Mouse (Mus musculus): ENCODE results near the gene Fbxw11. TPM values are rescaled to one million over a fixed set of nuclear protein-coding genes. Genes with fewer than 3 reads are reported as not detected.

Fbxw11 gene
- polyA plus RNA-seq, 1 experiment from 2014 or later, result 19.2 TPM

GRCm38 (mm10) chr11:32642899-32643886 lies 669 bp downstream of the Fbxw11 start:
- Histone ChIP-seq H3K27ac (peak overlapping the region; percentile 97), H3K4me1 (replicated peaks) (peaks cover 57% of the 10 kb centered on the region), H3K4me2 (peak overlapping the region; percentile 93), H3K36me3 (no peaks in the 10 kb centered on the region), H3K4me3 (replicated peaks) (peak overlapping the region; percentile 98), H3K27me3 (no peaks in the 10 kb centered on the region), H3K9me3 (replicated peaks) (no peaks in the 10 kb centered on the region), H3K9ac (peak overlapping the region; percentile 99)
- ATAC-seq (ENCODE audit: low read depth) (peak; percentile 27), DNase-seq (peak; percentile 14)
- under 1% methylated on average over 52 of the region's 54 CpGs for WGBS (ENCODE audit: insufficient replicate concordance)

- H3K27me3 ChIP-seq, result no peaks in the 10 kb centered on the region
- no peaks in the 10 kb centered on the region for H3K36me3 ChIP-seq
- 16% methylated on average over 3 of the region's 3 CpGs for WGBS (ENCODE audit: insufficient replicate concordance)
- H3K9me3 ChIP-seq (replicated peaks), result no peaks in the 10 kb centered on the region
- H3K27ac ChIP-seq, result peak overlapping the region; percentile 97
- ATAC-seq (ENCODE audit: low read depth), result no peak
- peak overlapping the region; percentile 98 for H3K4me3 ChIP-seq (replicated peaks)
- DNase-seq, result no peak
- H3K4me2 ChIP-seq, result peak overlapping the region; percentile 93
- H3K4me1 ChIP-seq (replicated peaks), result peaks cover 52% of the 10 kb centered on the region
- H3K9ac ChIP-seq, result peak overlapping the region; percentile 99
Observed at GRCm38 (mm10) chr11:32644010-32644409, 1.5 kb downstream of the Fbxw11 start.

GRCm38 (mm10) chr11:32647265-32647664 lies 4.7 kb downstream of the Fbxw11 start:
- H3K9ac ChIP-seq, result no peak overlapping the region
- H3K36me3 ChIP-seq, result no peaks in the 10 kb centered on the region
- H3K27ac ChIP-seq, result no peak overlapping the region; the same call in 1 of the 2 replicates
- no peaks in the 10 kb centered on the region for H3K27me3 ChIP-seq
- WGBS (ENCODE audit: insufficient replicate concordance), result 74% methylated on average over 2 of the region's 2 CpGs
- H3K9me3 ChIP-seq (replicated peaks), result no peaks in the 10 kb centered on the region
- DNase-seq, result no peak
- no peak for ATAC-seq (ENCODE audit: low read depth)
- H3K4me2 ChIP-seq, result no peak overlapping the region
- peaks cover 49% of the 10 kb centered on the region for H3K4me1 ChIP-seq (replicated peaks)
- no peak overlapping the region for H3K4me3 ChIP-seq (replicated peaks)

GRCm38 (mm10) chr11:32650236-32650749 lies 7.8 kb downstream of the Fbxw11 start:
- Histone ChIP-seq H3K4me1 (replicated peaks) (peaks cover 44% of the 10 kb centered on the region), H3K9ac (no peak overlapping the region), H3K9me3 (replicated peaks) (no peaks in the 10 kb centered on the region), H3K4me2 (no peak overlapping the region), H3K27ac (no peak overlapping the region), H3K27me3 (no peaks in the 10 kb centered on the region), H3K36me3 (no peaks in the 10 kb centered on the region), H3K4me3 (replicated peaks) (no peak overlapping the region)
- DNase-seq (no peak), ATAC-seq (ENCODE audit: low read depth) (no peak)

- no peak for ATAC-seq (ENCODE audit: low read depth)
- H3K9me3 ChIP-seq (replicated peaks), result no peaks in the 10 kb centered on the region
- DNase-seq, result no peak
- no peak overlapping the region for H3K4me3 ChIP-seq (replicated peaks)
- no peak overlapping the region for H3K9ac ChIP-seq
- H3K4me2 ChIP-seq, result no peak overlapping the region
- peaks cover 51% of the 10 kb centered on the region for H3K4me1 ChIP-seq (replicated peaks)
- no peak overlapping the region for H3K27ac ChIP-seq
- H3K36me3 ChIP-seq, result no peaks in the 10 kb centered on the region
- WGBS (ENCODE audit: insufficient replicate concordance), result 86% methylated on average over 7 of the region's 7 CpGs
- no peaks in the 10 kb centered on the region for H3K27me3 ChIP-seq
Observed at GRCm38 (mm10) chr11:32650893-32651590, 8.5 kb downstream of the Fbxw11 start.

- H3K36me3 ChIP-seq, result no peaks in the 10 kb centered on the region
- WGBS (ENCODE audit: insufficient replicate concordance), result 78% methylated on average over 1 of the region's 1 CpGs
Observed at GRCm38 (mm10) chr11:32651723-32652122, 9.2 kb downstream of the Fbxw11 start.

GRCm38 (mm10) chr11:32662082-32662656 lies 19.6 kb downstream of the Fbxw11 start:
- H3K4me1 ChIP-seq (replicated peaks), result peaks cover 41% of the 10 kb centered on the region
- H3K27ac ChIP-seq, result no peak overlapping the region
- no peak overlapping the region for H3K4me3 ChIP-seq (replicated peaks)
- no peaks in the 10 kb centered on the region for H3K27me3 ChIP-seq
- ATAC-seq (ENCODE audit: low read depth) (no peak), DNase-seq (no peak)
- H3K9me3 ChIP-seq (replicated peaks), result no peaks in the 10 kb centered on the region
- no peak overlapping the region for H3K4me2 ChIP-seq
- H3K9ac ChIP-seq, result no peak overlapping the region
- no peaks in the 10 kb centered on the region for H3K36me3 ChIP-seq
- WGBS (ENCODE audit: insufficient replicate concordance), result 72% methylated on average over 1 of the region's 1 CpGs

More at GRCm38 (mm10) chr11:32651723-32652122, 9.2 kb downstream of the Fbxw11 start:
- ATAC-seq (ENCODE audit: low read depth) (no peak), DNase-seq (no peak)
- Histone ChIP-seq H3K9me3 (replicated peaks) (no peaks in the 10 kb centered on the region), H3K27ac (no peak overlapping the region), H3K4me2 (no peak overlapping the region), H3K4me1 (replicated peaks) (peaks cover 49% of the 10 kb centered on the region), H3K27me3 (no peaks in the 10 kb centered on the region), H3K4me3 (replicated peaks) (no peak overlapping the region), H3K9ac (no peak overlapping the region)

GRCm38 (mm10) chr11:32665639-32666038 lies 23.1 kb downstream of the Fbxw11 start:
- ATAC-seq (ENCODE audit: low read depth), result no peak
- H3K27me3 ChIP-seq, result no peaks in the 10 kb centered on the region
- H3K4me3 ChIP-seq (replicated peaks), result no peak overlapping the region
- H3K27ac ChIP-seq, result no peak overlapping the region
- no peak overlapping the region for H3K9ac ChIP-seq
- peaks cover 47% of the 10 kb centered on the region for H3K4me1 ChIP-seq (replicated peaks)
- no peaks in the 10 kb centered on the region for H3K9me3 ChIP-seq (replicated peaks)
- H3K4me2 ChIP-seq, result no peak overlapping the region
- no peak for DNase-seq
- H3K36me3 ChIP-seq, result no peaks in the 10 kb centered on the region
- 68% methylated on average over 3 of the region's 3 CpGs for WGBS (ENCODE audit: insufficient replicate concordance)

- peaks cover 50% of the 10 kb centered on the region for H3K4me1 ChIP-seq (replicated peaks)
- no peak overlapping the region for H3K9ac ChIP-seq
- H3K27ac ChIP-seq, result no peak overlapping the region
- ATAC-seq (ENCODE audit: low read depth) (no peak), DNase-seq (no peak)
- no peaks in the 10 kb centered on the region for H3K36me3 ChIP-seq
- no peaks in the 10 kb centered on the region for H3K9me3 ChIP-seq (replicated peaks)
- H3K4me2 ChIP-seq, result no peak overlapping the region
- no peak overlapping the region for H3K4me3 ChIP-seq (replicated peaks)
- H3K27me3 ChIP-seq, result no peaks in the 10 kb centered on the region
Observed at GRCm38 (mm10) chr11:32666983-32667382, 24.5 kb downstream of the Fbxw11 start.

GRCm38 (mm10) chr11:32671480-32671879 lies 29.0 kb downstream of the Fbxw11 start:
- ATAC-seq (ENCODE audit: low read depth) (no peak), DNase-seq (no peak)
- Histone ChIP-seq H3K4me3 (replicated peaks) (no peak overlapping the region), H3K9me3 (replicated peaks) (no peaks in the 10 kb centered on the region), H3K4me2 (no peak overlapping the region), H3K4me1 (replicated peaks) (peaks cover 24% of the 10 kb centered on the region), H3K27ac (no peak overlapping the region), H3K27me3 (no peaks in the 10 kb centered on the region), H3K9ac (no peak overlapping the region), H3K36me3 (no peaks in the 10 kb centered on the region)
- 53% methylated on average over 4 of the region's 4 CpGs for WGBS (ENCODE audit: insufficient replicate concordance)

- H3K36me3 ChIP-seq, result no peaks in the 10 kb centered on the region
- 60% methylated on average over 3 of the region's 3 CpGs for WGBS (ENCODE audit: insufficient replicate concordance)
- DNase-seq (no peak), ATAC-seq (ENCODE audit: low read depth) (no peak)
- no peak overlapping the region for H3K9ac ChIP-seq
- H3K27ac ChIP-seq, result no peak overlapping the region
- H3K4me1 ChIP-seq (replicated peaks), result peaks cover 49% of the 10 kb centered on the region
- H3K9me3 ChIP-seq (replicated peaks), result no peaks in the 10 kb centered on the region
- no peaks in the 10 kb centered on the region for H3K27me3 ChIP-seq
- H3K4me2 ChIP-seq, result no peak overlapping the region
- no peak overlapping the region for H3K4me3 ChIP-seq (replicated peaks)
Observed at GRCm38 (mm10) chr11:32676777-32677176, 34.3 kb downstream of the Fbxw11 start.

All from liver, embryonic 13.5 days (tissue).